Mouse (Mus musculus) liver, embryonic 16.5 days (tissue): ENCODE measurements around the gene Hsd3b4. TPM values are rescaled to one million over a fixed set of nuclear protein-coding genes. Genes with fewer than 3 reads are reported as not detected.
"Not testable (repeated sequence)": the region's sequence is repeated elsewhere in the genome, so short reads cannot be mapped to it uniquely, and the experiment has no call there.

ENCODE experiments used
- ATAC-seq: fragments of 200-750 bp; cut with Nextera tagmentation; 2 replicates; pipeline ENCODE4 v1.8.0; 2017; ENCODE audit warnings: low read depth, mild to moderate bottlenecking, moderate number of reproducible peaks, moderate library complexity
- H3K27ac ChIP-seq: fragments of 300-500 bp; sonication (generic); 2 replicates; pipeline ENCODE4 v1.5.1; 2014; ENCODE audit warnings: mild to moderate bottlenecking, low read length
- H3K27me3 ChIP-seq: fragments of 300-500 bp; sonication (generic); 2 replicates; pipeline ENCODE4 v1.6.1; 2014; ENCODE audit warnings: low read depth, low read length, mixed read lengths; ENCODE audit not compliant: control insufficient read depth, insufficient read depth
- H3K36me3 ChIP-seq: fragments of 300-500 bp; sonication (generic); 2 replicates; pipeline ENCODE4 v1.6.1; 2014; ENCODE audit warnings: mild to moderate bottlenecking; ENCODE audit not compliant: control insufficient read depth, insufficient read depth
- H3K4me1 ChIP-seq: fragments of 300-500 bp; sonication (generic); 2 replicates; pipeline ENCODE4 v1.6.1; 2014; ENCODE audit warnings: low read depth, low read length, mixed read lengths; ENCODE audit not compliant: control insufficient read depth
- H3K4me2 ChIP-seq: fragments of 300-500 bp; sonication (generic); 2 replicates; pipeline ENCODE4 v1.6.1; 2014; ENCODE audit warnings: low read depth, low read length, mixed read lengths
- H3K4me3 ChIP-seq: fragments of 300-500 bp; sonication (generic); 2 replicates; pipeline ENCODE4 v1.5.1; 2014; ENCODE audit warnings: low read depth, mild to moderate bottlenecking, low read length
- H3K9ac ChIP-seq: fragments of 300-500 bp; sonication (generic); 2 replicates; pipeline ENCODE4 v1.6.1; 2014; ENCODE audit warnings: low read depth, low read length
- H3K9me3 ChIP-seq: fragments of 300-500 bp; sonication (generic); replicated peaks from 2 replicates; pipeline ENCODE4 v1.6.1; 2016; ENCODE audit warnings: low read length; ENCODE audit not compliant: control insufficient read depth
- WGBS: fragments of 180-500 bp; shearing (Covaris S2); extraction: QIAGEN DNeasy Blood & Tissue Kit; methylation state at CpG from one replicate; pipeline ENCODE4 v1.1.7; 2014; ENCODE audit not compliant: insufficient replicate concordance; 5-methylcytosine and 5-hydroxymethylcytosine counted together
- polyA plus RNA-seq: library from polyadenylated mRNA; unstranded; fragments of >200 nt; fragmentation: Nextera tagmentation; extraction: Ambion mirVana; gene quantifications from 2 replicates; pipeline ENCODE4 v1.2.1, GENCODE M21; 2015

The Hsd3b4 gene
- polyA plus RNA-seq, 1 experiment from 2014 or later, result not detected

DNA sequence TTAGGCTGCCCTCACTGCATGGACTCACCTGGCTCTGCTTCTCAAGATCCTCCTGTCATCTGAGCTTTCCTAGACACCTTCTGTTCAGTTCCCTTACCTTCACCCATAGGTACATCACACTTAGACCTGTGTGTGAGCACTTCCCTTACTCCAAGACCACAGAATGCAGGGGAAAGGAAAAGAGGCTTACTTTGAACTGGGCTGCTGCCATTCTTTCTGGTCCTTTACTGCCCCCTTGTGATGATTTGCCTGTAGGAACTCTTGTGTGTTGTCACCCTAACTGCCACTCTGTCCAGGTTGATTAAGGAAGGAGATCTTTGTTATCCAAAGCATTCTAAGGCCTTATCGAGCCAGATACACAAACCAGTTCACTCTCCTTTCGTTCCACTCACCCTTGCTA is 13.6 kb downstream of the Hsd3b4 start:
- H3K4me1 ChIP-seq, H3K36me3 ChIP-seq, H3K4me2 ChIP-seq, H3K27me3 ChIP-seq, H3K9me3 ChIP-seq, ATAC-seq, H3K27ac ChIP-seq, H3K9ac ChIP-seq, H3K4me3 ChIP-seq: not testable (repeated sequence)
- no CpG with 5 or more reads among the region's 2 CpGs for WGBS

DNA sequence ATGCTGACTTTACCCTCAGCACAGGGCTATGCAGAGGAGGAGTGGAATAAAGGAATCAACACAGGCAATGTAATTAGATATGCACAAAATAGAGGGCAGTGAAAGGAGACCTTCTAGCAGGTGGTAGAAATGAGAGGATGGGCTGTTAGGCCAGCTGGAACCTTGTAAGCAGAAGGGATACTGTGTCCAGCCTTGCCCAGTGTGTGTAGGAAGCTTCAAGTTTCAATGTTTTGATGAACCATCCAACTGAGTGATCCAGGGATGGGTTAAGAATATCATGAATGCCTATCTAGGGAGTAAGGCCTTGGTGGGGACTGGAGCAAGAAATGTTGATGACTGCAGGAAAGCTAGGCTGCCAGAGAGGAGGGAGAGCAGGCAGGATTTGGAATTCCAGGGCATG is 15.3 kb downstream of the Hsd3b4 start:
- H3K27me3 ChIP-seq, H3K4me3 ChIP-seq, H3K4me1 ChIP-seq, H3K36me3 ChIP-seq, H3K9me3 ChIP-seq, H3K9ac ChIP-seq, H3K27ac ChIP-seq, H3K4me2 ChIP-seq, ATAC-seq: not testable (repeated sequence)

DNA sequence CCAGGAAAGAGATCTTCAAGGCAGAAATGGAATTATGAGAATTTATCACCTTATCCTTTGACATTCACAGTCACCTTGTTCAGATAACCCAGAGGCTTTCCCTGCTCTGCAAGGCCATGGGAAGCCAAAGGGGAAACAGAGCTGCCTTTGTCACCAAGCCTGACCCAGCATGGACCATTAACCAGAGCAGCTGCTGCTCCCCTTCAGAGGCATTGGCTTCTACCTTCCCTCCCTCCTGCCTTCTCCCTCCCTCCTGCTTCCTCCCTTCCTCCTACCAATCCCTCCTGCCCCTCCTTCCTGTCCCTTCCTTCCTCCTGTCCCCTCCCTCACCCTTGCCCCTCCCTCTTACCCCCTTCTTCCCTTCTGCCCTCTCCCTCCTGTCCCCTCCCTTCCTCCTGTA is 16.1 kb downstream of the Hsd3b4 start:
- not testable (repeated sequence) for H3K36me3 ChIP-seq, H3K27ac ChIP-seq, H3K9me3 ChIP-seq, ATAC-seq, H3K4me2 ChIP-seq, H3K4me1 ChIP-seq, H3K27me3 ChIP-seq, H3K9ac ChIP-seq, H3K4me3 ChIP-seq

DNA sequence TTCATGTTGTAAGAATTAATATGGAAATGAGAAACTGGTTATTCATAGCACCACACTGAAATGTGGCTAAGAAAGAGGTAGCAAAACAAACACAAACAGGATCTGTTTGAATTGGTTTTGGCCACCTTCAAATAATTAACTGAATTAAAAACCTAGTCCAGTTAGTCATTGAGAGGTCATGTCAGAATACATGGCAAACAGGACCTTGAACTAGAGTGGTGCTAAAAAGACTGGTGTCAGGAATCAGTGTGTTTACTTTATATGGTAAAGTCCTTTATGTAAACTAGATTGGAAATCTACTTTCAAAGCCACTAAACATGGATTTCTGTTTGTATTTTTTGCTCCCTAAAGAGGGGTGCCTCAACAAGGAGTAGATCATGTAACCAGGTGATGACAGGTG is 38.8 kb downstream of the Hsd3b4 start:
- not testable (repeated sequence) for H3K4me1 ChIP-seq, H3K9me3 ChIP-seq, H3K4me3 ChIP-seq, H3K9ac ChIP-seq, H3K36me3 ChIP-seq, H3K4me2 ChIP-seq, H3K27me3 ChIP-seq, H3K27ac ChIP-seq
- peak; percentile 74 for ATAC-seq

DNA sequence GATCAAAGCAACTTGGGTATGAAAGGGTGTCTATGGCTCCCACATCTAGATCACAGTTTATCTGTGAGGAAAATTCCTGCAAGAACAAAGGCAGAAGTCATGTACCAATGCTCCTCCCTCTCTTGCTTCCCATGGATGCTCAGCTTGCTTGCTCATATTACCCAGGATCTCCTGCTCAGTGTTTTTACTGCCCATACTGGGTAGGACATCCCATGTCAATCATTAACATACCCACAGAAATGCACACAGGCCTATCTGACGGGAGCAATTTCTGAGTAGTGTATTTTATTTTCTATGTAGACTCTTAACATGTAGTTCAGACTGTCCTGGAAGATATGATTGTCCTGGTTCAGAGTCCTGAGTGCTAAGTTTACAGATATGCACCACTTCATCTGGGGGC is 39.3 kb downstream of the Hsd3b4 start:
- not testable (repeated sequence) for H3K36me3 ChIP-seq, H3K27ac ChIP-seq, H3K9me3 ChIP-seq, H3K4me3 ChIP-seq, H3K4me1 ChIP-seq, H3K9ac ChIP-seq, H3K27me3 ChIP-seq, H3K4me2 ChIP-seq
- peak; percentile 50 for ATAC-seq
- no CpG with 5 or more reads among the region's 1 CpGs for WGBS

DNA sequence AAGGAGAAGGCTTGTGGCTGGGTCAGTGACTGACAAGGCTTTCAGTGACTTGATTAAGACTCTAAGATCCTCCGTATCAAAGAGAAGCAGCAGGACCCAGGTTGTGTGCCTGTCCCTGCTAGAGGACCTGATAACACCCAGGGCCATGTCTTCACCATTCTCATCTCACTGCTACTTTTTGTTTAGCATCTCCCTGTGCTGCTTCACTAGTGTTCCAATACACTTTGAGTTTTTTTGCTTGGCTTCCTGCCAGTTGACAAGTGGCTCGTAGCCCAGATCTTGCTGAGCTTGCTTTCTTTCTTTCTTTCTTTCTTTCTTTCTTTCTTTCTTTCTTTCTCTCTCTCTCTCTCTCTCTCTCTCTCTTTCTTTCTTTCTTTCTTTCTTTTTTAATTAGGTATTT is 41.0 kb downstream of the Hsd3b4 start:
- not testable (repeated sequence) for ATAC-seq, H3K27me3 ChIP-seq
- no CpG with 5 or more reads among the region's 2 CpGs for WGBS

DNA sequence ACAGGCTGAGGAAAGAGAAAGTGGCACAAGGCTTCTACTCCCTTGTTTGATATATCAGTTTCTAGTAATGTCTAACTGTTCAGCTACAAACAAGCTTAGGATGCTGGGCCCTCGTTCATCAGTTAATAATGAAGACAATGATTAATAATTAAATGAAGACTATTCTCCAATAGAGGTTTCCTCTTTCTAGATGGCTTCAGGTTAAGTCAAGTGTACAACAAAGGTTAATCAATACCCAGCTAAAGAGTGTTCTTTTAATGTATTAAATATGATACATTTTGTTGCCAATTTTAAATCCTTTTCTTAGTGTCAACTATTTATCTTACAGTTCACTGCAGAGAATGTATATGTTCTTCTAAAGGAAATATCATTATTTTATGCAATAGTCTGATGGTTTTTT is 53.3 kb downstream of the Hsd3b4 start, which contains the start of gene Gm4450:
Gm4450 (minus strand) TSS at position 101 of the 400 bp plus-strand sequence.
- ATAC-seq, H3K27ac ChIP-seq, H3K9ac ChIP-seq, H3K4me1 ChIP-seq, H3K36me3 ChIP-seq, H3K4me2 ChIP-seq, H3K4me3 ChIP-seq, H3K9me3 ChIP-seq, H3K27me3 ChIP-seq: not testable (repeated sequence)
- no CpG with 5 or more reads among the region's 1 CpGs for WGBS

More for the DNA sequence above, 41.0 kb downstream of the Hsd3b4 start:
- not testable (repeated sequence) for H3K27ac ChIP-seq, H3K4me3 ChIP-seq, H3K4me2 ChIP-seq, H3K9ac ChIP-seq, H3K4me1 ChIP-seq, H3K36me3 ChIP-seq, H3K9me3 ChIP-seq

DNA sequence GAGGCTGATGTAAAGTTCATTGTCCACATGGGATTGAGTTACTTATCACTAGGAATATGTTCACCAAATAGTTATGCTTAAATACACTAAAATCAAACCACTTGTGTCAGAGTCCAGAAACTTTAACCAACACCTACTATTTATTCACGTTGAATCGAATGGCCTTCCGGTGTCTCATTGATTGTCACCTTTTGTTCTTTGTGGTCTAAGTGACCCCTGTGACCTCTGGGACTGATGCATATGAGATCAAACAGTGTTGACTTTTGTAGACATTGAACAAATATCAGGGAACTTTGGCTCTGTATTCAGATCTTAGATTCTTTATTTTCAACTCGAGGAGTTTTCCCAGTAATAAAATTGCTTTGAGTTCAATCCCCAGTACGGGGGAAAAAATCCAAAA is 56.5 kb downstream of the Hsd3b4 start:
- not testable (repeated sequence) for H3K4me2 ChIP-seq, H3K4me3 ChIP-seq, H3K27ac ChIP-seq, H3K9ac ChIP-seq, H3K4me1 ChIP-seq, H3K36me3 ChIP-seq, H3K27me3 ChIP-seq, H3K9me3 ChIP-seq
- peak; percentile 71 for ATAC-seq
- WGBS, result 44% methylated on average over 5 of the region's 5 CpGs
